Mouse (Mus musculus) cortical plate, adult 2 months (tissue): ENCODE data around the gene Tead2.

Experiments used
- CTCF ChIP-seq: fragments of 200-500 bp; IDR thresholded peaks from 2 replicates; pipeline ENCODE4 v1.5.1; 2011; ENCODE audit warnings: mild to moderate bottlenecking, control low read depth, low read length; ENCODE audit not compliant: insufficient read depth; ENCODE audit errors: extremely low read depth
- POLR2A ChIP-seq: fragments of 200-500 bp; IDR thresholded peaks from 2 replicates; pipeline ENCODE4 v1.6.1; 2011; ENCODE audit warnings: mild to moderate bottlenecking, low read length, control low read depth; ENCODE audit not compliant: insufficient read depth; ENCODE audit errors: extremely low read depth

- TF ChIP-seq CTCF (no peak), POLR2A (no peak)
Observed at GRCm38 (mm10) chr7:45211851-45212251, 3.7 kb upstream of the Tead2 start, which contains the start of gene Dkkl1.
